Mouse (Mus musculus): ENCODE data around the gene Dennd2a. TPM values are rescaled to one million over a fixed set of nuclear protein-coding genes. Genes with fewer than 3 reads are reported as not detected.
"Not testable (repeated sequence)": the region's sequence is repeated elsewhere in the genome, so short reads cannot be mapped to it uniquely, and the experiment has no call there.

The Dennd2a gene
- polyA plus RNA-seq, 1 experiment from 2014 or later = 12.6 TPM

DNA sequence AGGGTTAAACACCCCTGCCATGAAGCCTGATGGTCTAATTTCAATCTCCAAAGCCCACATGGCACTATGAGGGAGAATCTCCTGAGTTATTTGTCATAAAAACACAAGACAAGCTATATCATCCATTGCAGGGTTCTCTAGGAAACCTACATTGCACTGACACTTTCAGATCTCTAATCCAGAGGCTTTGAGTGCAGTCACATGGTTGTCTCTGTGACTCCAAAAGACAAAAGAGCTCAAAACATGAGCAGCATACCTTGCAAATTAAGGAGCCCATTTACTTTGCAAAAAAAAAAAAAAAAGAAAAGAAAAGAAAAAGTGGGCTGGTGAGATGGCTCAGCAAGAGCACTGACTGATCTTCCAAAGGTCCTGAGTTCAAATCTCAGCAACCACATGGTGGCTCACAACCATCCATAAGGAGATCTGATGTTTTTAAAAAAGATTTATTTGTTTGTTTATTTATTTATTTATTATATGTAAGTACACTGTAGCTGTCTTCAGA, 114.8 kb downstream of the Dennd2a start:
- Histone ChIP-seq H3K9ac (ENCODE audit: low read depth, low read length) (no peak overlapping the region), H3K36me3 (ENCODE audit: control insufficient read depth, insufficient read depth, low read length) (no peaks in the 10 kb centered on the region), H3K4me1 (replicated peaks; ENCODE audit: control insufficient read depth, insufficient read depth, low read length) (no peaks in the 10 kb centered on the region), H3K27ac (ENCODE audit: low read depth, low read length) (no peak overlapping the region), H3K9me3 (ENCODE audit: control insufficient read depth, low read length) (no peaks in the 10 kb centered on the region), H3K4me3 (ENCODE audit: low read depth, low read length) (no peak overlapping the region), H3K27me3 (replicated peaks; ENCODE audit: control insufficient read depth, insufficient read depth, low read length) (no peaks in the 10 kb centered on the region), H3K4me2 (no peak overlapping the region)
- ATAC-seq (replicated peaks; ENCODE audit: low FRiP score) (no peak), DNase-seq (ENCODE audit: low spot score) (no peak)

DNA sequence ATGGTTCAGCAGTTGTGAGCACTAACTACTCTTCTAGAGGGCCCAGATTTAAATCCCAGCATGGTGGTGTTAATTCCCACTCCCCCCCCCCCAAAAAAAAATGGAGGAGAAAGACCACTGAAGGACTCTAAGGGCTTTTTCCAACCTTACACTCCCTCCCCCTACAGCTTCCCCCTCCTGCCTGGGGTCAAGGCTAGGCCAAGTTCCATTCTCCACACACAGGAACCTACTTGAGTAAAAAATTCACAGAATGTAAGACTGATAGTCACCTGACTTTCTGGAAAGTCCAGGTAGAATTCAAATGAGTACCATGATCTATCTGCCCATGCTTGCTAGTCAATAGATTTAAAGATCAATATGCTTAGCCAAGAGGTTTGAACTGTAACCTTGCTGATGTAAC, 117.5 kb downstream of the Dennd2a start:
- H3K27ac ChIP-seq (ENCODE audit: low read depth, low read length) = no peak overlapping the region
- DNase-seq (ENCODE audit: low spot score) (no peak), ATAC-seq (replicated peaks; ENCODE audit: low FRiP score) (no peak)
- H3K9ac ChIP-seq (ENCODE audit: low read depth, low read length) = no peak overlapping the region
- no peak overlapping the region for H3K4me3 ChIP-seq (ENCODE audit: low read depth, low read length)
- H3K27me3 ChIP-seq (replicated peaks; ENCODE audit: control insufficient read depth, insufficient read depth, low read length) = no peaks in the 10 kb centered on the region
- no peaks in the 10 kb centered on the region for H3K9me3 ChIP-seq (ENCODE audit: control insufficient read depth, low read length)
- no peaks in the 10 kb centered on the region; the same call in 1 of the 2 replicates for H3K4me1 ChIP-seq (replicated peaks; ENCODE audit: control insufficient read depth, insufficient read depth, low read length)
- H3K4me2 ChIP-seq = no peak overlapping the region
- no peaks in the 10 kb centered on the region for H3K36me3 ChIP-seq (ENCODE audit: control insufficient read depth, insufficient read depth, low read length)

DNA sequence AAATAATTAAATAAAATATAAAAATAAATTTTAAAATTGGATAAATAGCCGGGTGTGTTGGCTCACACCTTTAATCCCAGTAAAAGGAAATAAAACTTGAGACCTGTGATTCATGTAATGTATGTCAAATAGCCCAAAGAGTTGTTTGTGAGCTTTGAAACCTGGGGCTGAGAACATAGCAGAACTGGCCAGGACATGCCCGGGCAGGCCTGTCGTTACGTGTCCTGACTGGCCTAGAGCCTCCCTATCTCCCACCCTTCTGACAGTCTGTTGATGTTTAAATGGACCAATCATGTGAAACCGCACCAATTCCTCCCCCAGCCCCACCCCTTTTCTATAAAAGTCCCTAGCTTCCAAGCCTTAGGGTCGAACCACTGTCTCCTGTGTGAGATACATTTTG, 120.1 kb downstream of the Dennd2a start:
- WGBS = 89% methylated on average over 6 of the region's 6 CpGs
- not testable (repeated sequence) for H3K9ac ChIP-seq (ENCODE audit: low read depth, low read length); H3K27me3 ChIP-seq (replicated peaks; ENCODE audit: control insufficient read depth, insufficient read depth, low read length); H3K4me2 ChIP-seq; H3K36me3 ChIP-seq (ENCODE audit: control insufficient read depth, insufficient read depth, low read length); H3K9me3 ChIP-seq (ENCODE audit: control insufficient read depth, low read length); H3K4me3 ChIP-seq (ENCODE audit: low read depth, low read length); H3K4me1 ChIP-seq (replicated peaks; ENCODE audit: control insufficient read depth, insufficient read depth, low read length); ATAC-seq (replicated peaks; ENCODE audit: low FRiP score); H3K27ac ChIP-seq (ENCODE audit: low read depth, low read length); DNase-seq (ENCODE audit: low spot score)

DNA sequence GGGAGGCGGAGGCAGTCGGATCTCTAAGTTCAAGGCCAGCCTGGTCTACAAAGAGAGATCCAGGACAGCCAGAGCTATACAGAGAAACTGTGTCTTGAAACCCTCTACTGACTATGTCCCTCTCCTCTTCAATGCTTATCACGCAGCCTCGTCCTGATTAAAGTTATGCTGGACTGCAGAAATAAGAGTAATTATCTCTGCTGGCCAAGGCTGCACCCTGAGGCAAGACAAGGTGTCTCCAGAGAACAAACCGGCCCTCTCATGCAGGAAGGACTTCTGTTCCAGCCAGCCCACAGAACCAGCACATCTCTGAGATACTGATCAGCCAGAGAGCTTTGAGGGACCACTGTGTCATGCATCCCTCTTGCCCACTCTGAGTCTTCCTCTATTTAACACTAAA, 121.8 kb downstream of the Dennd2a start:
- no peaks in the 10 kb centered on the region for H3K9me3 ChIP-seq (ENCODE audit: control insufficient read depth, low read length)
- WGBS = 66% methylated on average over 5 of the region's 5 CpGs
- H3K27ac ChIP-seq (ENCODE audit: low read depth, low read length) = no peak overlapping the region
- DNase-seq (ENCODE audit: low spot score) (no peak), ATAC-seq (replicated peaks; ENCODE audit: low FRiP score) (peak; percentile 74)
- H3K9ac ChIP-seq (ENCODE audit: low read depth, low read length) = no peak overlapping the region
- no peaks in the 10 kb centered on the region for H3K36me3 ChIP-seq (ENCODE audit: control insufficient read depth, insufficient read depth, low read length)
- H3K4me2 ChIP-seq = no peak overlapping the region
- no peaks in the 10 kb centered on the region for H3K27me3 ChIP-seq (replicated peaks; ENCODE audit: control insufficient read depth, insufficient read depth, low read length)
- peaks cover 4% of the 10 kb centered on the region; the same call in 1 of the 2 replicates for H3K4me1 ChIP-seq (replicated peaks; ENCODE audit: control insufficient read depth, insufficient read depth, low read length)
- no peak overlapping the region for H3K4me3 ChIP-seq (ENCODE audit: low read depth, low read length)

DNA sequence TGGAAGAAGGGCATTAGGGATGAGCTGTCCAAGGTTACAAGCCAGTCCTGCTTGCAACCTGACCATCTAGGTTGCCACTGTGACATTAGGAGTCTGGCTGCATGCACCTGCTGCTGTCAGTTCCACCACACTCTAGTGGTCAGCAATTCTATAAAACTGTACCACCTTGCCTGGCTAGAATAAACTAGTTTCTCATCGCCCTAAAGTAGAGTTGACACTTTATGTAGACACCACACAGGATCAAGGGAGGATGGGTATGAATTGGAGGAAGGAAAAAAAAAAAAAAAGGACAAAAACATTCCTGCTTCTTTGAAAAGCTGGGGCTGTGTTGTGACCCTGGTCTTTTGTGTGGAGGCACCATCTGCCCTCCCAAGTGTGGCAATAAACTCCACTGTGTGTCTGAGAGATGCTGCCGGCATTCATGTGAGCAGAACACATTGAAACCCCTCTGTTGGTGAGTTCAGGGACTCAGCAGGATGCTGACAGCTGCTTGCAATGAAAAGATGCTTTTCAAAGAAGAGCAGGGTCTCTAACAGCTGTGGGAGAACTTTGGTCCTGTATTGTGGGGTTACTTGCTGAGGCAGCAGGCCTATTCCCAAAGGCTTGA, 122.7 kb downstream of the Dennd2a start:
- 83% methylated on average over 2 of the region's 2 CpGs for WGBS
- DNase-seq (ENCODE audit: low spot score) = no peak
- no peaks in the 10 kb centered on the region for H3K9me3 ChIP-seq (ENCODE audit: control insufficient read depth, low read length)
- no peak for ATAC-seq (replicated peaks; ENCODE audit: low FRiP score)
- no peaks in the 10 kb centered on the region for H3K36me3 ChIP-seq (ENCODE audit: control insufficient read depth, insufficient read depth, low read length)
- 0 out of 2 replicates have a peak overlapping the region, but pooled peaks have one; percentile 19 for H3K27ac ChIP-seq (ENCODE audit: low read depth, low read length)
- no peak overlapping the region for H3K4me3 ChIP-seq (ENCODE audit: low read depth, low read length)
- H3K9ac ChIP-seq (ENCODE audit: low read depth, low read length) = no peak overlapping the region
- no peaks in the 10 kb centered on the region for H3K27me3 ChIP-seq (replicated peaks; ENCODE audit: control insufficient read depth, insufficient read depth, low read length)
- no peak overlapping the region for H3K4me2 ChIP-seq
- peaks cover 4% of the 10 kb centered on the region; the same call in 1 of the 2 replicates for H3K4me1 ChIP-seq (replicated peaks; ENCODE audit: control insufficient read depth, insufficient read depth, low read length)

DNA sequence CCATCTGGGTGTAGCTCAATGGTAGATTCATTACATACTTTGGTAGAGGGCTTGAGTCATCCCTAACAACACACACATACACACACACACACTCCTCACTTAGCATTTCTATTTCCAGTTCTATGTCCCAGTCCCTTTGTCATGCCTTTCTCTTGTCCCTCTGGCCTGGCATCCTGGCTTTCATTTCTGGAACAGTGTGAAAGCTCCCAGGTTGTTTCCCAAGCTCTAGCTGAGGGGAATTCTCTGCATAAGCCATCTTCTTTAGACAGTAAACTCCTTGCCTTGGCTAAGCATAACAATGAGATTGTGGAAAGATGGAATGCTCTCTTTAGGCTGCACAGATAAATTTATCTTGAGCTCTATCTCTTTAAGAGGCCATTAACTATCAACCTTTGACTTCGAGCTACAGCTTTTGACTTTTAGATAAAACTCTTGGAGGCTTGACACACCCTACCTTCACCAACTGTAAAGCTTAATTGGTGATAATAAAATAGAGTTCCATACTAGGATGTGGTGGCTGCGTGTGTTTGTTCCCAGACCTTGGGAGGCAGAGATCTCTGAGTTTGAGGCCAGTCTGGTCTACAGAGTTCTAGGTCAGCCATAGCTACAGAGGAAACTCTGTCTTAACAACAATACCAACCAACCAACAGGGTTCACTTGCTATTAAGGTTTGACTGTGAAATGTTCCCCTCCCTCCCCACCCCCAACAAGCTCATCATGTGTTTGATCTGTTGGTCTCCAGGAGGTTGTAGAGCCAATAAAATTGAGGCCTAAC, 123.4 kb downstream of the Dennd2a start:
- H3K27ac ChIP-seq (ENCODE audit: low read depth, low read length) = 0 out of 2 replicates have a peak overlapping the region, but pooled peaks have one; percentile 1
- 51% methylated on average over 2 of the region's 2 CpGs for WGBS
- H3K4me1 ChIP-seq (replicated peaks; ENCODE audit: control insufficient read depth, insufficient read depth, low read length) = peaks cover 11% of the 10 kb centered on the region
- DNase-seq (ENCODE audit: low spot score) (no peak), ATAC-seq (replicated peaks; ENCODE audit: low FRiP score) (peak; percentile 35; the same call in 1 of the 2 replicates)
- H3K27me3 ChIP-seq (replicated peaks; ENCODE audit: control insufficient read depth, insufficient read depth, low read length) = no peaks in the 10 kb centered on the region
- H3K9ac ChIP-seq (ENCODE audit: low read depth, low read length) = no peak overlapping the region
- H3K4me3 ChIP-seq (ENCODE audit: low read depth, low read length) = no peak overlapping the region
- H3K4me2 ChIP-seq = no peak overlapping the region
- H3K9me3 ChIP-seq (ENCODE audit: control insufficient read depth, low read length) = no peaks in the 10 kb centered on the region
- H3K36me3 ChIP-seq (ENCODE audit: control insufficient read depth, insufficient read depth, low read length) = no peaks in the 10 kb centered on the region

DNA sequence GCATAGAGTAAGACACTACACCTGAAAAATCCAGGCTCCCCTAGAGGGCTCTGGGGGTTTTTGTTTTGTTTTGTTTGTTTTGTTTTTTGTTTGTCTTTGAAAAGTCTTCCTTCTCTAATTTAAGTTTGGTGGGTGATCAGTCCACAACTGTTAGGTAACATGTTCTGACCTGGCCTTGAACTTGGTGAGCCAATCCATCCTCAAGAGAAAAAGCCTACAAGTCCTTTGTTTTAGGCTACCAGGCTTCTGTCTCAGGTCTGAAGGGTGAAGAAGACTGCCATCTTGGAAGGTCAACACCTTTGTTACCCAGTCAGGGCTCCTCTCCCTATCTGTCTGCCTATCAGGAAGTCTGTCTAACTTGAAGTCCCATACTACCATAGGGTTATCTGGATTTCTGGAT, 124.0 kb downstream of the Dennd2a start:
- ATAC-seq (replicated peaks; ENCODE audit: low FRiP score) (no peak), DNase-seq (ENCODE audit: low spot score) (no peak)
- H3K27me3 ChIP-seq (replicated peaks; ENCODE audit: control insufficient read depth, insufficient read depth, low read length) = no peaks in the 10 kb centered on the region
- no peaks in the 10 kb centered on the region for H3K9me3 ChIP-seq (ENCODE audit: control insufficient read depth, low read length)
- H3K9ac ChIP-seq (ENCODE audit: low read depth, low read length) = no peak overlapping the region
- peaks cover 15% of the 10 kb centered on the region for H3K4me1 ChIP-seq (replicated peaks; ENCODE audit: control insufficient read depth, insufficient read depth, low read length)
- no peaks in the 10 kb centered on the region for H3K36me3 ChIP-seq (ENCODE audit: control insufficient read depth, insufficient read depth, low read length)
- H3K4me3 ChIP-seq (ENCODE audit: low read depth, low read length) = no peak overlapping the region
- no peak overlapping the region for H3K27ac ChIP-seq (ENCODE audit: low read depth, low read length)
- H3K4me2 ChIP-seq = no peak overlapping the region

DNA sequence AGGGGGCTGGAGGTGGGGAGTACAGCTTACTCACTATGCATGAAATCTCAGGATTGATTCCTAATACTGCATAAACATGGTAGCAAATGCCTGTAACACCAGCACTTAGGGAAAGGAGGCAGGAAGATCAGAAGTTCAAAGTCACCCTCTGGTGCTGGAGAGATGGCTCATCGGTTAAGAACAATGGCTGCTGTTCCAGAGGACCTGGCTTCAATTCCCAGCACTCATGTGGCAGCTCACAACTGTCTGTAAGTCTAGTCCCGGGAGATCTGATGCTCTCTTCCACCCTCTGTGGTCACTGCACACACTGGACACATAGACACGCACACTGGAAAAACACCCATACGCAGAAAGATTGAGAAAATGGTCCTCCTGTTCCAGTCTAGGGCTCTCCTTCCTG, 124.5 kb downstream of the Dennd2a start:
- no peaks in the 10 kb centered on the region for H3K9me3 ChIP-seq (ENCODE audit: control insufficient read depth, low read length)
- WGBS = 88% methylated on average over 4 of the region's 4 CpGs
- DNase-seq (ENCODE audit: low spot score) (no peak), ATAC-seq (replicated peaks; ENCODE audit: low FRiP score) (no peak)
- no peaks in the 10 kb centered on the region for H3K36me3 ChIP-seq (ENCODE audit: control insufficient read depth, insufficient read depth, low read length)
- no peak overlapping the region for H3K4me2 ChIP-seq
- no peak overlapping the region for H3K9ac ChIP-seq (ENCODE audit: low read depth, low read length)
- H3K4me3 ChIP-seq (ENCODE audit: low read depth, low read length) = no peak overlapping the region
- peaks cover 17% of the 10 kb centered on the region for H3K4me1 ChIP-seq (replicated peaks; ENCODE audit: control insufficient read depth, insufficient read depth, low read length)
- H3K27ac ChIP-seq (ENCODE audit: low read depth, low read length) = no peak overlapping the region
- no peaks in the 10 kb centered on the region for H3K27me3 ChIP-seq (replicated peaks; ENCODE audit: control insufficient read depth, insufficient read depth, low read length)

DNA sequence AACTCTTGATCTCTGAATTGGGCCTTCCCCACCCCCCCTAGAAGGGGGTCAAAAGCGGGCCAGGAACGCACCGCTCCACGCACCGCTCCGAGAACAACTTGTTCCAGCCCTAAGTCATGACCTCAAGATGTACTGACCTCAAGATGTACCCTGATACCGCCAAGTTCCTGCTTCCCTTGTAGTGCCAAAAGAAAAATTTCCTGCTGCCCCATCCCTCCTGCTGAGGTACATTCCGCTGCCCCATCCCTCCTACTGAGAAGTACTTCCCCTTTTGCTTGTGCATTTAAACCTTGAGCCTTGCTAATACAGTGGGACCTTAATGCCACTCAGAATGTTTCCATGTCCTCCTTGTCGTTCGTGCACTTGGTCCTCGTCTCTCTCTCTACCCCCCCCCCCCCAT, 126.9 kb downstream of the Dennd2a start:
- Histone ChIP-seq H3K4me1 (replicated peaks; ENCODE audit: control insufficient read depth, insufficient read depth, low read length) (peaks cover 17% of the 10 kb centered on the region), H3K9ac (ENCODE audit: low read depth, low read length) (no peak overlapping the region)

More for the DNA sequence above, 126.9 kb downstream of the Dennd2a start:
- DNase-seq (ENCODE audit: low spot score) = no peak
- Histone ChIP-seq H3K27ac (ENCODE audit: low read depth, low read length) (no peak overlapping the region; the same call in 1 of the 2 replicates), H3K36me3 (ENCODE audit: control insufficient read depth, insufficient read depth, low read length) (no peaks in the 10 kb centered on the region), H3K9me3 (ENCODE audit: control insufficient read depth, low read length) (no peaks in the 10 kb centered on the region), H3K27me3 (replicated peaks; ENCODE audit: control insufficient read depth, insufficient read depth, low read length) (no peaks in the 10 kb centered on the region), H3K4me3 (ENCODE audit: low read depth, low read length) (no peak overlapping the region), H3K4me2 (no peak overlapping the region)
- no peak for ATAC-seq (replicated peaks; ENCODE audit: low FRiP score)
- WGBS = 60% methylated on average over 11 of the region's 11 CpGs
